Mouse (Mus musculus) heart, embryonic 10.5 days (tissue): ENCODE measurements around the gene Hist2h2ac. TPM values are rescaled to one million over a fixed set of nuclear protein-coding genes. Genes with fewer than 3 reads are reported as not detected.
"Not testable (repeated sequence)": the region's sequence is repeated elsewhere in the genome, so short reads cannot be mapped to it uniquely, and the experiment has no call there.

ENCODE experiments used
- DNase-seq: peaks from one replicate; pipeline ENCODE4 v3.0.0-alpha.2; 2017; ENCODE audit warnings: low spot score
- H3K27ac ChIP-seq: fragments of 300-500 bp; sonication (generic); 2 replicates; pipeline ENCODE4 v1.5.1; 2016; ENCODE audit warnings: mild to moderate bottlenecking
- H3K27me3 ChIP-seq: fragments of 300-500 bp; sonication (generic); 2 replicates; pipeline ENCODE4 v1.6.1; 2016; ENCODE audit warnings: mild to moderate bottlenecking; ENCODE audit not compliant: poor library complexity, insufficient read depth, severe bottlenecking
- H3K36me3 ChIP-seq: fragments of 300-500 bp; sonication (generic); 2 replicates; pipeline ENCODE4 v1.6.1; 2016; ENCODE audit warnings: mild to moderate bottlenecking, moderate library complexity
- H3K4me1 ChIP-seq: fragments of 300-500 bp; sonication (generic); 2 replicates; pipeline ENCODE4 v1.6.1; 2016; ENCODE audit warnings: mild to moderate bottlenecking
- H3K4me3 ChIP-seq: fragments of 300-500 bp; sonication (generic); 2 replicates; pipeline ENCODE4 v1.5.1; 2016; ENCODE audit warnings: mild to moderate bottlenecking, moderate library complexity
- H3K9me3 ChIP-seq: fragments of 300-500 bp; sonication (generic); 2 replicates; pipeline ENCODE4 v1.6.1; 2016; ENCODE audit warnings: mild to moderate bottlenecking, moderate library complexity
- WGBS: fragments of 180-500 bp; shearing (Covaris S2); methylation state at CpG from one replicate; pipeline ENCODE4 v1.1.7; 2016; 5-methylcytosine and 5-hydroxymethylcytosine counted together
- polyA plus RNA-seq: library from polyadenylated mRNA; unstranded; fragments of >200 nt; fragmentation: Nextera tagmentation; extraction: Ambion mirVana; gene quantifications from 2 replicates; pipeline ENCODE4 v1.2.1, GENCODE M21; 2016

Hist2h2ac gene
- 3.4 and 8.2 TPM in 2 replicates for polyA plus RNA-seq

DNA sequence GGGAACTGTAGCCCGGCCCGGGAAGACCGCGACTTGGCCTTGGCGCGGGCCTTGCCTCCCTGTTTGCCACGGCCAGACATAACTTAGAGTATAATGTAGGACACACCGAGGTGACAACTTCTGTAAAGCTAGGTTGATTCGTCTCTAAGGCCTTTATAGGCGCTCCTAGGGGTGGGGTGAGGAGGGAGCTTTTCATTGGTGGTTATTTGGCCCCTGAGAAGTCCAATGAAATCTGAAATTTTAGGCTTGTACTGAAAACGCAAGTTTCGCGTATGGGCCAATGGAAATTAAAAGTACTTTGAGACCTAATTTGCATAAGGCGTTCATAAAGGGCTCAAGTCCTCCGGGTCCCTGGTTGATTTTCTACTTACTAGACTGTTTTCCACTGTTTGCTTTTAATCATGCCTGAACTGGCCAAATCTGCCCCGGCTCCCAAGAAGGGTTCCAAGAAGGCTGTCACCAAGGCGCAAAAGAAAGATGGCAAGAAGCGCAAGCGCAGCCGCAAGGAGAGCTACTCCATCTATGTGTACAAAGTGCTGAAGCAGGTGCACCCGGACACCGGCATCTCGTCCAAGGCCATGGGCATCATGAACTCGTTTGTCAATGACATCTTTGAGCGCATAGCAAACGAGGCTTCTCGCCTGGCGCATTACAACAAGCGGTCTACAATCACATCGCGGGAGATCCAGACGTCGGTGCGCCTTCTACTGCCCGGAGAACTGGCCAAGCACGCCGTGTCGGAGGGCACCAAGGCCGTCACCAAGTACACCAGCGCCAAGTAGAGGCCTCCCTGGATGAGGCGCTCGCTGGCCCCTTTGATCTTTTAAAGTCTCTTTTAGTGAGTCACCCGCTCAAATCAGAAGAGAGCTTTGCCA, at the start of gene Hist2h2ac, which contains the start of gene Hist2h2be:
TSS of gene Hist2h2ac (minus strand) at position 116 of the 875 bp plus-strand sequence.
TSS of gene Hist2h2be (plus strand) at position 355 of the 875 bp plus-strand sequence.
- Histone ChIP-seq H3K27me3 (no peaks in the 10 kb centered on the region), H3K9me3 (no peaks in the 10 kb centered on the region), H3K4me1 (peaks cover 34% of the 10 kb centered on the region), H3K27ac (peak within 1 kb of the TSS; percentile 94), H3K36me3 (no peaks in the 10 kb centered on the region), H3K4me3 (peak within 1 kb of the TSS; percentile 71)
- under 1% methylated on average over 43 of the region's 43 CpGs for WGBS
- peak; percentile 95 for DNase-seq

DNA sequence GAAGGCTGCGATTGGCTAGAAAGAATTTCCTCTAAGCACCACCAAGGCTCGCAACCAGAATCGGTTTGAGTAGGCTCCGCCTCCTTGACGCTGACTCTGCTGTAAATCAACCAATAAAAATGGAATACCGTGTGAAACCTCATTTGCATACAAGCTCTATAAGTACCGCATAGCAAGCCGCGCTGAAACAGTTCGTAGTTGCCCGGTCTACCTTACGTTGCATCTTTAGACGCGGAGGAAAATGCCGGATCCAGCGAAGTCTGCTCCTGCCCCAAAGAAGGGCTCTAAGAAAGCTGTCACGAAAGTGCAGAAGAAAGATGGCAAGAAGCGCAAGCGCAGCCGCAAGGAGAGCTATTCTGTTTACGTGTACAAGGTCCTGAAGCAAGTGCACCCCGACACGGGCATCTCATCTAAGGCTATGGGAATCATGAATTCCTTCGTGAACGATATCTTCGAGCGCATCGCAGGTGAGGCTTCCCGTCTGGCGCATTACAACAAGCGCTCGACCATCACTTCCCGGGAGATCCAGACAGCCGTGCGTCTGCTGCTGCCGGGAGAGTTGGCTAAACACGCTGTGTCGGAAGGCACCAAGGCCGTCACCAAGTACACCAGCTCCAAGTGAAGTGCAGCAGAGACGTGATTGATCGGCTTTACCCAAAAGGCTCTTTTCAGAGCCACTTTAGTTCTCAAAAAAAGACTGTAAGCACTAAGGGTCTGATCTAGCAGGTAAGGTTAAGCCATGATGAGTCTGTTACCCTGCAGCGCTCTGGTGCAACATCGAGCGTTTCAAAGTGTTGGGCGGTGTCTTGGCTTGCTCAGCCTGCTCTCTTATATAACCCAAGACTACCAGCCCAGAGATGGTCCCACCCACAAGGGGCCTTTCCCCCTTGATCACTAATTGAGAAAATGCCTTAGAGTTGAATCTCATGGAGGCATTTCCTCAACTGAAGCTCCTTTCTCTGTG, 49.1 kb upstream of the Hist2h2ac start, which contains the start of gene Hist2h2bb:
TSS of gene Hist2h2bb (plus strand) at position 242 of the 964 bp plus-strand sequence.
- Histone ChIP-seq H3K4me3 (peak within 1 kb of the TSS; percentile 61), H3K27ac (peak within 1 kb of the TSS; percentile 91), H3K36me3 (no peaks in the 10 kb centered on the region), H3K9me3 (no peaks in the 10 kb centered on the region), H3K4me1 (peaks cover 10% of the 10 kb centered on the region; the same call in 1 of the 2 replicates), H3K27me3 (no peaks in the 10 kb centered on the region)
- peak; percentile 97 for DNase-seq
- under 1% methylated on average over 45 of the region's 45 CpGs for WGBS

DNA sequence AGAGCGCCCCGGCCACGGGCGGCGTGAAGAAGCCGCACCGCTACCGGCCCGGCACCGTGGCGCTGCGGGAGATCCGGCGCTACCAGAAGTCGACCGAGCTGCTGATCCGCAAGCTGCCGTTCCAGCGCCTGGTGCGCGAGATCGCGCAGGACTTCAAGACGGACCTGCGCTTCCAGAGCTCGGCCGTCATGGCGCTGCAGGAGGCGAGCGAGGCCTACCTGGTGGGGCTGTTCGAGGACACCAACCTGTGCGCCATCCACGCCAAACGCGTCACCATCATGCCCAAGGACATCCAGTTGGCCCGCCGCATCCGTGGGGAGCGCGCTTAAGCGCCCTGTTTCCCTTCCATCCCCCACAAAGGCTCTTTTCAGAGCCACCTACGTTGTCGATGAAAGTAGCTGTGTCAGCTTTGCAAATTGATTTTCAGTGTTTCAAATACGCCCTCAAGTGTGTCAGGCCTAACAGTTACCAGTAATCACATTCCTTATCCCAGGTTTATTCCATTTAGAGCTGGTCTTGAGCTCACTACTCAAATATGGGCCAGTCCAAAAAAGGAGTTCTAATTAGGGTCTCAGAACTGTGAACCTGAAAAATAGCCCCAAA, 48.2 kb upstream of the Hist2h2ac start:
- WGBS = under 1% methylated on average over 16 of the region's 44 CpGs
- H3K27me3 ChIP-seq, H3K9me3 ChIP-seq, H3K36me3 ChIP-seq, DNase-seq: not testable (repeated sequence)
- H3K27ac ChIP-seq = peak overlapping the region; percentile 91
- peak overlapping the region; percentile 61 for H3K4me3 ChIP-seq
- H3K4me1 ChIP-seq = peaks cover 19% of the 10 kb centered on the region

DNA sequence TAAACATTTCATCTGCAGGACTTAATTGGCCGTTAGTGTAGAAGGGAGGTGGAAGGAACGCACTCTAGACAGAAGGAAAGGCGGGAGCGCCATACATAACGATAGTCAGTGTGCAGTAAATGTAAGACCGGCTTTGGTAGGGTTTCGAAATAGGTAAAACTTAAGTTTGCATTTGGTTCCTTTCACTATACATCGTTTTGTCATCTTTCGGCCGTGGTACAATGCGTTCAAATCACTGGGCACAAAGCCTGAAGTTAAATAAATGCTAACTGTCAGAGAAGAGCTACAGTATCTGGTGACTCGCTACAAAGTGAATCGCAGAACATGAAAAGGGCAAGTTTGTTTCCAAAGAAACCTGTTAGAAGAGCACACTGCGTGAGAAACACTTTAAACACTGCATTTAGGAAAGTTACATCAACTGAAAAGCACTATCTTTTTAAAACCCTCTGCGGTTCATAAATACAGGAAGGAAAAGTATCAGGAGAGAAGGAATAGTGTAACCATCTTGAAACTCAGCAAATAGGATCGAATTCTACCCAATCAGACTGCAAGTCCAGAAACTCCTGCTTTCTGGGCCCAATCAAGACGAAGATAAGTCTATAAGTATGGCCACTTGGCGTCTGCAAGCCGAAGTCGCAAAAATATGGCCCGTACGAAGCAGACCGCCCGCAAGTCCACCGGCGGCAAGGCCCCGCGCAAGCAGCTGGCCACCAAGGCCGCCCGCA, 47.5 kb upstream of the Hist2h2ac start, which contains the start of gene Hist2h3b:
TSS of gene Hist2h3b (plus strand) at position 604 of the 725 bp plus-strand sequence.
- peaks cover 23% of the 10 kb centered on the region for H3K4me1 ChIP-seq
- H3K36me3 ChIP-seq = no peaks in the 10 kb centered on the region
- peak within 1 kb of the TSS; percentile 61 for H3K4me3 ChIP-seq
- H3K27me3 ChIP-seq = no peaks in the 10 kb centered on the region
- WGBS = 26% methylated on average over 30 of the region's 30 CpGs
- H3K9me3 ChIP-seq = no peaks in the 10 kb centered on the region
- peak; percentile 92 for DNase-seq
- H3K27ac ChIP-seq = peak within 1 kb of the TSS; percentile 91

DNA sequence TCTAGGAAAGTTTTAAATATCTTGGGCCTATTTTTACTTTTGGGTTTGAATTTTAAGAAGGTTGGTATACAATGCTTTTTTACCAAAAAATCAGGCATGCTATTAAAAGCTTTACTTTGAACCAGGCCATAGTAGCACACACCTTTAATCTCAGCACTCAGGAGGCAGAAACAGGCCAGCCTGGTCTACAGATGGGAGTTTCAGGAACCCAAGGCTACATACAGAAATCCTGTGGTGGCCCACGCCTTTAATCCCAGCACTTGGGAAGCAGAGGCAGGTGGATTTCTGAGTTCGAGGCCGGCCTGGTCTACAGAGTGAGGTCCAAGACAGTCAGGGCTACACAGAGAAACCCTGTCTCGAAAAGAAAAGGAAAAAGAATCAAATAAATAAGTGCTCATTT, 46.9 kb upstream of the Hist2h2ac start:
- no peak for DNase-seq
- H3K9me3 ChIP-seq = no peaks in the 10 kb centered on the region
- peaks cover 23% of the 10 kb centered on the region for H3K4me1 ChIP-seq
- H3K36me3 ChIP-seq = no peaks in the 10 kb centered on the region
- no peak overlapping the region for H3K4me3 ChIP-seq
- H3K27ac ChIP-seq = peak overlapping the region; percentile 89
- no peaks in the 10 kb centered on the region for H3K27me3 ChIP-seq
- WGBS = 85% methylated on average over 4 of the region's 4 CpGs

DNA sequence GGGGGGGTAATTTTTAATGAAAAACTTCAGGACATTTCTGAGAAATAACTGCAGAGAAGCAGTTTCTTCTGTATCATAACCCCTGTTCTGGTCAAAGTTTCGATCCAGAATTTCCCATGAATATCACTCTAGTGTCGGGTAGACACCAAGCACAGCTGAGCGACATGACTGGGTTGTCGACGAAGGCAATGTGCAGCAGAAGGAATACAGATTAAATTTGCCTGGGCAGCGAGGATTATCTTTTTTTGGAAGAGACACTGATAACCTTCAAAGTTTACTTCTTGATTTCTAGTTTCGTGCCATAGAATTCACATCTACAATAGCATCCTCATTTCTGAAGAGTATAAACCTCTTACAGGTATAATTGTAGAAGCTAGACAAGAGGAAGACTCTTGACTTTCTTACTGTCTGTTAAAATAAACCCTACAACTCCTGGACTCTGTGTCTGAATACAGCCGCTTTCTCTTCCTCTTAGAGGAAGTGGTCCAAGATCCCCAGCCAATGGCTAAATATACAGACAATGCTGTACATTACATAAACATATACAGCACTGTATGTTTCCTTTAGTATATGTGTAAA, 45.5 kb upstream of the Hist2h2ac start:
- no peak for DNase-seq
- Histone ChIP-seq H3K36me3 (no peaks in the 10 kb centered on the region), H3K4me3 (no peak overlapping the region), H3K27me3 (no peaks in the 10 kb centered on the region), H3K4me1 (peaks cover 34% of the 10 kb centered on the region), H3K9me3 (no peaks in the 10 kb centered on the region), H3K27ac (no peak overlapping the region; the same call in 1 of the 2 replicates)
- WGBS = 63% methylated on average over 8 of the region's 8 CpGs

DNA sequence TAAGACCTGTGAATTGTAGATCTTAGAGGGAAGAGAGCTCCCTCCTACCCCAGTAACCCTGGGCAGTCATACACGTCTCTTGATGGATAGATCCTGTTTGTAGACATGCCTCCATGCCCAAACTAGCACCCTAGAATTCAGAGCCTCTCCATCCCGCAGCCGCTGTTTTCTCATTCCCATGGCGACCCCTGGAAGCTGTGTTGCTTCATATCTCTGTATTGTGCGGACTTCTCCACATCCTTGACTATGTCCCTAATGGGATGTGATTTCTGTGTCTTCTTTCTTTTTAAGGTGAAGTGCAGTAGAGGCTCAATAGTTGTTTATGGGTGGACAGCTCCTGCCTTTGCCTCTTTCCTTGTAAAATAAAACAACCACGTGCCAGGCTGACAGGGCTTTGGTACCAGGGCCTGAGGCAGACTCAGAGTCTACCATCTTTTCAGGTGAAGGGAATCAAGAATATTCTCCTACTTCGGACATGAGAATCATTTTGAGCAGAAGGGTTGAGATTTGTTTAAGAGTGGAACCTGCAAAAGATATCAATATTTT, 43.8 kb upstream of the Hist2h2ac start:
- no peaks in the 10 kb centered on the region for H3K9me3 ChIP-seq
- no peaks in the 10 kb centered on the region for H3K27me3 ChIP-seq
- 78% methylated on average over 7 of the region's 7 CpGs for WGBS
- H3K27ac ChIP-seq = peak overlapping the region; percentile 97
- H3K4me1 ChIP-seq = peaks cover 32% of the 10 kb centered on the region
- no peaks in the 10 kb centered on the region for H3K36me3 ChIP-seq
- peak overlapping the region; percentile 64 for H3K4me3 ChIP-seq
- no peak for DNase-seq

DNA sequence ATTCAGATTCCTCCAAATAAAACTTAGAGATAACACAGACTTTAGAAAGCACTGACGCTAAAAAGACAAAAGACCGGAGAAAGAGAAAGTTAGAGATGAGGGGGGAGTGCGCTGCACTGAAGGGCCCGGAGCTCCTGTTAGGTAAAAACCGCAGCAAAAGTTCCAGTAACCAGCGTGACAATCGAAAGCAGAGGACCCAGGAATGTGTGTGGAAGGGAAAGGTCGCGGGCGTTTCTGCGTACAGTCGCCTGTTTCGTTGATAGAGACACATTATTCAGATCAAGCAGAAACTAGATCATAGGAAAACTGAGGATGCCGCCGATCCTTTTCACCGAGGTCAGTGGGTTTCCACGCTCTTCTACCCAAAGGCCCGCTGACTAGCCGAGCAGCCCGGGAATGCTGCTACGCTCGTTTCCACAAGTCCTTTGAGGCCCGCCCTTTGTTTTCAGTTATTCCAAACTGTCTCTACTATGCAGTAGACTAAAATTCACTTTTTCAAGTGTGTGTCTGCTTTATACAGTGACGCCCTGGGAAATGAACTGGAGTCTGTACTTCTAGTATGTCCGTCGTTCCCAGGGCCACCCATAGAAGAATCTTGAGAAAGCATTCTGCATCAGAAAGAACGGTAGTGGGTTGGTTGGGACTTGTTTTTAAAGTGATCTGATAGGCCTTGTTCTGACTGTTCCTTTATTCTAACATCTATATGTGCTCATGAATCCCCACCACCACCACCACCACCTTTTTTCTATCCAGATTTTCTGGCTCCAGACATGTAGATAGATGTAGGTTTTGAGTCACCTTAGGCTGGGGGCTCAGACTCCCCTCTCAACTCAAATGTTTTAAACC, 43.1 kb upstream of the Hist2h2ac start:
- 13% methylated on average over 27 of the region's 27 CpGs for WGBS
- Histone ChIP-seq H3K27ac (peak overlapping the region; percentile 97), H3K9me3 (no peaks in the 10 kb centered on the region), H3K36me3 (no peaks in the 10 kb centered on the region), H3K4me3 (peak overlapping the region; percentile 64), H3K27me3 (no peaks in the 10 kb centered on the region), H3K4me1 (peaks cover 32% of the 10 kb centered on the region)
- peak; percentile 82 for DNase-seq

DNA sequence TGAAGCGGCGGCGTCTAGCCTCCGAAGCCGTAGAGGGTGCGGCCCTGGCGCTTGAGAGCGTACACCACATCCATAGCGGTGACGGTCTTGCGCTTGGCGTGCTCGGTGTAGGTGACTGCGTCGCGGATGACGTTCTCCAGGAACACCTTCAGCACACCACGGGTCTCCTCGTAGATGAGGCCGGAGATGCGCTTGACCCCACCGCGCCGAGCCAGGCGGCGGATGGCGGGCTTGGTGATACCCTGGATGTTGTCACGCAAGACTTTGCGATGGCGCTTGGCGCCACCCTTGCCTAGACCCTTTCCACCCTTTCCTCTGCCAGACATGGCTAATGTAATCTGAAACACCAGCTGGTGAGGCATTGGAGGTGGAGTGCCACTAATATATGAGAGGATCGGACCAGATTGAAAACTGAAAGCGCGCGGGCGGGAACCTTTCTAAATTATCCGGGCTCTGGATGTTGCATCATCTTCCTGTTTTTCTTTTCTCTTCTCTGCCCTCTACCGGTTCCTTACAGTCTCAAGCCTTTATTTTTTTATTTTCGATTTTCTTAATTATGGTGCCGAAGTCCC, 42.4 kb upstream of the Hist2h2ac start, which contains the start of gene Hist2h4:
TSS of gene Hist2h4 (minus strand) at position 333 of the 572 bp plus-strand sequence.
- H3K9me3 ChIP-seq = no peaks in the 10 kb centered on the region
- DNase-seq = peak; percentile 98
- peak within 1 kb of the TSS; percentile 64 for H3K4me3 ChIP-seq
- peaks cover 31% of the 10 kb centered on the region for H3K4me1 ChIP-seq
- WGBS = under 1% methylated on average over 40 of the region's 40 CpGs
- no peaks in the 10 kb centered on the region for H3K36me3 ChIP-seq
- peak within 1 kb of the TSS; percentile 97 for H3K27ac ChIP-seq
- no peaks in the 10 kb centered on the region for H3K27me3 ChIP-seq

DNA sequence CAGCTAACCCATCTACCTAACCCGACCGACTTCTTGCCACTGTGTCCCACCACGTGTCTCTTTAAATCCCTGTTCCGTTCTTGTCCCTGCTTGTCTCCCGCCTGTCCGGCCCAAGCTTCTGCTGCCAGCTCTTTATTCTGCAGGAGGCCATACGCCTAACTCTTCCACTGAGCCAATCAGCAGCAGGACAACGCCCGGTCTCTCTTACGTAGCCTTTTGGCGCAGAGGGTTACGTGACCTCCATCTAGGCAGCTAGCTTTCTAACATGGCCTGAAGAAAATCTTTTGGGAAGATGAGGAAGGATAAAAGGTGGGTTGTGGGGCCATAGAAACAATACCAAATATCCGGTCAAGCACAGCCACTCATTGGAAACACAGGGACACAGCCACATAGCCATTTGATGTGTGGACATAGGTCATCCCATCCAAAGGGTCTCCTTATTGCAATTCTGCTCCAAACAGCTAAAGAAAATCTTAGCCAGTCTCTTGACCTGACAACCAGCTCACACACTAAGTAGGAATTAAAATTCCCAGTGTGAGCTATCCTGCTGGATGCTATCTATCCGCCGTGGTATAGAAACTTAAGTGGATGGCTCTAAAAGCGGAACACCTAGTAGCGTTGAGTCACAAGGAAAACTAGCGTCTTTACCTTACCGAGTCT, 41.7 kb upstream of the Hist2h2ac start:
- Histone ChIP-seq H3K36me3 (no peaks in the 10 kb centered on the region), H3K4me3 (peak overlapping the region; percentile 64), H3K27ac (peak overlapping the region; percentile 97), H3K9me3 (no peaks in the 10 kb centered on the region), H3K4me1 (peaks cover 25% of the 10 kb centered on the region), H3K27me3 (no peaks in the 10 kb centered on the region)
- under 1% methylated on average over 19 of the region's 19 CpGs for WGBS
- DNase-seq = peak; percentile 94
